Mouse (Mus musculus) mesoderm, embryonic 11.5 days (tissue): ENCODE data around the gene Cd37.

Experiments used
- DNase-seq: peaks from one replicate; pipeline ENCODE4 v3.0.0-alpha.2; 2012; ENCODE audit warnings: low read depth, low spot score

Cd37 gene

DNA sequence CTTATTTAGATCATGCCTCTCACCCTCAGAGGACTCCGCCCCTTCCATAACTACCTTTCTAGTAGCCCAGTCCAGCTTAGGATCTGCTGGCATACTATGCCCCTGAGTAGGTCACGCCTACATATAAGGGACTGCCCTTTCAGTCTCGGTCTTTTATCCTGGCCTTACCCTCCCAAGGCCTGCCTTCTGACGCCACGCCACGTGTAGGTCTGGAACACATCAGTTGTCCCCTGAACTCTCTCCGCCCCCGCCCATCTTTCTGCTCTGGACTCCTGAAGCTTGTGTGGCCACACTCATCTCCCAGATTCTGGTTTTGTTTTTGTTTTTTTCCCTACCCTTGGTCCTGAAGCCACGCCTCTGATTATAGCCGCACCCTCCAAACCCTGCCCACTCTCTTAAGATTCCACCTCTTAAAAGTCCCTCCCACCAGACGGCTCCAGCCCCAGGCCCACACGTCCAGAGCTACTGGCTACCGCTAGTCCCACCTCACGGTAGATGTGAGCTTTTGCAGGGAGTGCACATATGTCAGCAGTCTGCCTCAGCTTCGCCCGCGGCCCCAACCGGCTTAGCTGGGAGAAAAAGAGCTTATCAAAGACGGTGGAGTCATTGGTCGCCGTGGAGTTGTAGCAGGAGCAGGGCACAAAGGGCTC, 3.9 kb downstream of the Cd37 start:
- DNase-seq = peak; percentile 82

DNA sequence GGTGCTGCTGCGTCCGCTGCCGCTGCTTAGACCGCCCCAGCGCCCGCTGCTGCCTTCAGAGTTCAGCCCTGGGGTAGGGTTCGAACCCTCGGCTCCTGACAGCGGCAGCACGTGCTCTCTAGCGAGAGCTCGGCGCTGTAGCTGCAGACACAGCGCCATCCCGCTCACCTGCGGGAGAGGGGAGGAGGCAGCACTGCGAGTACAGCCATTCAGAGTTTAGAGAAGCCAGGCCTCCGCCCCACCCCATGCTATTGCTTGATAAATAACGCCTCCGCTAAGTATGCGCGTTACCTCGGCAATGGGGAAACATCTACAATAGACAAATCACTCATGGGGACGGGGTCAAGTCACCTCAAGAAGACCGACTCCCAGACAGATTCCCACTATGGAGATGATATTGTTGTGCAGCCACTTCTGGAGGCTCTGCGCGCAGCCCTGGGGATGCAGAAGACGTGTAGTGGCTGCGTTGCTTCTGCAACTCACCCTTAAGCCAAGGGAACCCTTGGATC, 4.5 kb downstream of the Cd37 start:
- peak; percentile 64 for DNase-seq

- peak; percentile 47 for DNase-seq
Measured at GRCm38 (mm10) chr7:45233580-45234332, 5.2 kb downstream of the Cd37 start.

DNA sequence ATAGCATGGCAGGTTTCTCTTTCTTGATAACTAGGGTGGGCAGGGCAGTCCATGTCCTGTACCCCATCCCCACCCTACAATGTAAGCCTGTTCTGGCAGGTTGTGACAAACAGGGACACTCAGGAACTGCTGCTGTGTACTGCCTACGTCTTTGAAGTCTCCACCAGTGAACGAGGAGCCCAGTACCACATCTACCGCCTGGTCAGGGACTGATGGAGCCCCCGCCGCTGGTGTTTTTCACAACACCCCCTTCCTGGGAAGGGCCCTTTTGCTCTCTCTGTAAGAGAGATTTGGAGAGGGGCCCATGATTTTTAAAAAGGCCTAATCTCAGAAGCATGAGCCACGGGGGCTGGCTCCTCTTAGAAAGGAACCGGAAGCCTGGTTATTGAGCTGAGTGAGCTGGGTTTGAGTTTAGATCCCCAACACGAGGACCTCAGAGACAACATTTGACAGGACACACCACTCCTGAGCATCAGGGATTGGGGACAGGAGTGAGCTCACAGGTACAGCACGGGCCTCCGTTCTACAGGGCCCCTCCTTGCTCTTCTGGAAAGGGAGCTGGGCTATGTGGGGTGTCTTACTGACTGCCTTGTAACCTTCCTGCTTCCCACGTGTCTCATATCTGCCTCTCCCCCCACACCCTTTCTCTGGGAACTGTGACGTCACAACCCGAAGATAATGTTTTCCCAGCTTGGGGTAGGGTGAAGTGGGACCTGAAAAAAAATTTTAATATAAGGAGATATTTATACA, 6.0 kb downstream of the Cd37 start:
- no peak for DNase-seq

GRCm38 (mm10) chr7:45231941-45232340, 7.0 kb downstream of the Cd37 start:
- DNase-seq = no peak

DNA sequence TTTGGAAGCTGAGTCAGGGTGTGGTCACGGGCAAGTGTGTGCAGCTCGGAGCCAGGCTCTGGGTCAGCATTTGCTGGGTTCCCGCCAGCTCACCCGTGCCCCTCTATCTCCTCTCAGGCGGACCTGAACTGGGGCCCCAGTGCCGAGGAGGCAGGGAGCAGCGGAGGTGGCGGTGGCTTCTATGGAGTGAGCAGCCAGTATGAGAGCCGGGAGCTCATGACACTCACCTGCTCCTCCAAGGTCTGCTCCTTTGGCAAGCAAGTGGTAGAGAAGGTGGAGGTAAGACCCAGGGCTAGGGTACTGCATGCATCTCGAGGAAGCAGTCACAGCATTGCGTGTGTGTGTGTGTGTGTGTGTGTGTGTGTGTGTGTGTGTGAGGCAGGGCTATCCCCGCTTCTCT, 7.7 kb downstream of the Cd37 start:
- DNase-seq = no peak

DNA sequence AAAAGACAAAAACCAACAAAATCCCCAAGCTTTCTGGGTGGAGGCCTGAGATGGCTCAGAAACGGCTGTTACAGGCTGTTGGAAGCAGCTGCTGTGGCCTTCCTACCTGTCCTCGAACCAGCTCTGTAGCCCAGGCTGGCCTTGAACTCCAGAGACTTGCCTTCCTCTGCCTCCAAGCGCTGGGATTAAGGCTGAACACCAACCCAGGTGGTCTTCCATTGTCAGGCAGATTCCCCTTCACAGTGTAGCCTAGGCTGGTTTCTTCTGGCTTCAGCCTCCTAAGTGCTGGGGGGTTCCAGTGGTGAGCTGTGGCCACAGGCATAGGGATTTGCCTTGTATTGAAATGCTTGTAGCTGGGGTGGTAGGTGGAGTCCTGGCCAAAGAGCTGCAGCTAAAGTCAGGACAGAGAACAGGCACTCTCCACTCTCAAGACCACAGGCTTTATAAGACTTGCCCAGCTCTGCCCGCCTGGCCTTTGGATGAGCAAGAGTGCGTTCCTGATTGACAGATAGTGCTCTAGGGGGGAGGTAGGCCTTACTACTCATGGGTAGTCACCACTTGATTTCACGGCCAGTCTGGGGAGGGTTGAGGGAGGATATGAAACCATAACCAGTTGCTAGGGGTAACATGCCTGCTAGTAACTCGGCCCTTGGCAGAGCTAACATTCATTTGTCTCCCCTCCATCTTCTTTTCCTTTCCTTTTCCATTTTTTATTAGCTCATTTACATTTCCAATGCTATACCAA, 9.3 kb downstream of the Cd37 start:
- DNase-seq = no peak

- no peak for DNase-seq
Measured at GRCm38 (mm10) chr7:45229046-45229445, 9.9 kb downstream of the Cd37 start.

- no peak for DNase-seq
Measured at GRCm38 (mm10) chr7:45228548-45228947, 10.4 kb downstream of the Cd37 start.

DNA sequence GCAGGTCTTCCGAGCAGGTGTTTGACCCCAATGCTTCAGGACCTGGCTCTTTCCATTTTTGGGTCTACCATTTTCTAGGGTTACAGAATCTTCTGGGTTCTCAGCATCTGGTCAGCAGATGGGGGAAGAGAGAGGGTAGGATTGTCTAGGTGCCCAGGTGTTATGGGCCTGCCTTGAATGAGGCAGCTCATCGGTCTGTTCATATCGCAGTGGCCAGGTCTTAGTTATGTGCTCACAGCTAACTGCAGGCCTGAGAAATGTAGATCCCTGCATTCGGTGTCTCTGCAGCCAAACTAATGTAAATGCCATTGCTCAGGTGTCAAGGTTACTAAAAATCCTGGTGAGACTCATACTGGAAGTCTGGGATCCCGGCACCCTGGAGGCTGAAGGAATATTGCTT, 12.5 kb downstream of the Cd37 start:
- no peak for DNase-seq

GRCm38 (mm10) chr7:45224826-45225225, 14.1 kb downstream of the Cd37 start:
- no peak for DNase-seq

GRCm38 (mm10) chr7:45221680-45222079, 17.2 kb downstream of the Cd37 start:
- DNase-seq = no peak

GRCm38 (mm10) chr7:45216442-45217183, 22.3 kb downstream of the Cd37 start:
- DNase-seq = peak; percentile 96

DNA sequence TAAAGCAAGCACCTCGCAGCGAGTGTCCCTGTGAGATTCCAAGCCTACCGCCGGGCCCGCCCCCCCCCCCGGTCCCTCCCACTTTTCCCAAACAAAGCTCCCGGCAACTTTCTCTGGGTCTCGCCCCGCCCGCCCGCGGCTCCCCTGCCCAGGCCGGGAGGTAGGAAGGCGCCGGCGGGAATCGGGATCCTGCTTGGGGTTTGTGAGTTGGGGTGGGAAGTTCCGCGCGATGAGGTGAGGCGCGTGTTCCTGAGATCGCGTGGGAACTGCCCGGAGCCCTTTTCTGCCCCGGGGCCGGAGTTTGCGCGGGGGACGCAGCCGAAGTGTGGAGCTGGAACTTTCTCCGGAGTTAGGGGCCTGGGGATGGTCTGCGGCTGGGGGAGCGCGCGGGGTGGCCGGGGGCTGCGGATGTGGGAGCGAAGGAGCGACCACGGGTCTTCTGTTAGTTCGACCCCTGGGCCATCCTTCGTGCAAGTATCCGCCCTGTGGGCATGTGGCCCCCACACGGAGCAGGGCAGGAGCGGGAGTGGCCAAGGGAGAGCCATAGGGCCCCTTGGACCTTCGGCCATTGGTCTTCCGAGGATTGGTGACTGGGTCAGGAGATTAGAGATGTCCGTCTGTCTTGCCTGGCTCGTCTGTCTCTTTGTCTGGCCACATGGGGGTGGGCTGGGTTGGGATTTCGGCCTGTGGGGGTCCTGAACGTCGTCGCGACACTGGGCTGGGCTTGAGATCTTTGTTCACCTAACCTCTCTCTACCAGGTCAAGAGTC, 23.1 kb downstream of the Cd37 start, which contains the start of gene Tead2:
Gene Tead2 (plus strand): TSS at position 81 of the 769 bp plus-strand sequence.
- DNase-seq = peak; percentile 81

- DNase-seq = no peak
Measured at GRCm38 (mm10) chr7:45213708-45214107, 25.2 kb downstream of the Cd37 start.

DNA sequence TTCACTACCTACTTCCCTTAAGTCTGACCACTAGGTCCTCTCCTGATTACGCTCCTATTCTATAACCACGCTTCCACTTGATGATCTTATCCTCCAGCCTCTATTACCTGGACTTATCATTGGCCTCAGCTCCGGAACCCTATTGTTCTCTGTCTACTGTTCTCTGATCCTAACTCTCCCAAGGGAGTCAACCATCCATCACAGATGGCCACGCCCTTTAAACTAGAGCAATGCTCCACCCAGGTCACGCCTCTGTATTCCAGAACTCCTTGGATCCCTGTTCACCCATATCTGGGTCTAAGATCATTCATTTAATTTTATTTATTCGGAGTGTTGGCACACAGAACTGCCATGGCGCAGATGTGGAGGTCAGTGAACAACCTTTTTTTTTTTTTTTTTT, 26.6 kb downstream of the Cd37 start:
- no peak for DNase-seq

DNA sequence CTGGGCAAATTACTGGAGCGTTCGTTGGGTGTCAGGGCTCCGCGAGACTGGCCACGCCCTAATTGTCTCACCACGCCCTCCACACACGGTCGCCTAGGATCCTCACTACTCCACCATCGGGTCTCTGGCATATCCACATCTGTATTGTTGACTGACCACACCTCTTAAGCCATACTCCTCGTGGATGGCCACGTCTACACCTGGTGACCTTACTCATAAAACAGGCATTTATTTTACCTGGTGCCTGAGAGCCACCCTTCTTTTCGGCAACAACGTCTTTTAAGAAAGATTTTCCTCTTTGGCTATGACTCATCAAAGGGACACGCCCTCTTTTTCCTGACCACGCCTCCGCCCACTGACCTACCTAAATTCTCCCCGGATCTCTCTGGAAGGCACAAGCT, 27.1 kb downstream of the Cd37 start, which contains the start of gene Dkkl1:
Gene Dkkl1 (minus strand): TSS at position 297 of the 401 bp plus-strand sequence.
- no peak for DNase-seq

- no peak for DNase-seq
Measured at GRCm38 (mm10) chr7:45211070-45211469, 27.8 kb downstream of the Cd37 start.

GRCm38 (mm10) chr7:45208260-45208659, 30.7 kb downstream of the Cd37 start:
- DNase-seq = no peak
